Mouse (Mus musculus) neural tube, embryonic 11.5 days (tissue): ENCODE measurements around the gene Usp36. TPM values are rescaled to one million over a fixed set of nuclear protein-coding genes. Genes with fewer than 3 reads are reported as not detected.
A peak's percentile ranks its signal among the peaks of the same experiment; 100 is the strongest.

ENCODE experiments used
- ATAC-seq: fragments of 200-750 bp; cut with Nextera tagmentation; 2 replicates; pipeline ENCODE4 v1.8.0; 2017; ENCODE audit warnings: moderate number of reproducible peaks, mild to moderate bottlenecking, moderate TSS enrichment, moderate library complexity; ENCODE audit not compliant: insufficient read depth, low FRiP score, low TSS enrichment
- DNase-seq: peaks from one replicate; pipeline ENCODE4 v3.0.0-alpha.2; 2015; ENCODE audit warnings: low spot score
- H3K27ac ChIP-seq: fragments of 300-500 bp; sonication (generic); 2 replicates; pipeline ENCODE4 v1.5.1; 2014; ENCODE audit warnings: low read depth, mild to moderate bottlenecking, low read length
- H3K27me3 ChIP-seq: fragments of 300-500 bp; sonication (generic); 2 replicates; pipeline ENCODE4 v1.6.1; 2014; ENCODE audit warnings: mild to moderate bottlenecking, low read length, mixed read lengths; ENCODE audit not compliant: control insufficient read depth, insufficient read depth
- H3K36me3 ChIP-seq: fragments of 300-500 bp; sonication (generic); 2 replicates; pipeline ENCODE4 v1.6.1; 2014; ENCODE audit warnings: mild to moderate bottlenecking, low read length, moderate library complexity, mixed read lengths; ENCODE audit not compliant: control insufficient read depth, insufficient read depth
- H3K4me1 ChIP-seq: fragments of 300-500 bp; sonication (generic); 2 replicates; pipeline ENCODE4 v1.6.1; 2014; ENCODE audit warnings: low read length, mixed read lengths; ENCODE audit not compliant: control insufficient read depth, insufficient read depth
- H3K4me2 ChIP-seq: fragments of 300-500 bp; sonication (generic); 2 replicates; pipeline ENCODE4 v1.6.1; 2014; ENCODE audit warnings: low read depth, mild to moderate bottlenecking, moderate library complexity
- H3K4me3 ChIP-seq: fragments of 300-500 bp; sonication (generic); 2 replicates; pipeline ENCODE4 v1.5.1; 2014; ENCODE audit warnings: low read depth, low read length
- H3K9ac ChIP-seq: fragments of 300-500 bp; sonication (generic); 2 replicates; pipeline ENCODE4 v1.6.1; 2014; ENCODE audit warnings: mild to moderate bottlenecking, low read length
- H3K9me3 ChIP-seq: fragments of 300-500 bp; sonication (generic); 2 replicates; pipeline ENCODE4 v1.6.1; 2016; ENCODE audit warnings: low read length; ENCODE audit not compliant: control insufficient read depth
- WGBS: fragments of 180-500 bp; shearing (Covaris S2); extraction: QIAGEN DNeasy Blood & Tissue Kit; methylation state at CpG from one replicate; pipeline ENCODE4 v1.1.7; 2014; 5-methylcytosine and 5-hydroxymethylcytosine counted together
- polyA plus RNA-seq: library from polyadenylated mRNA; unstranded; fragments of >200 nt; fragmentation: Nextera tagmentation; extraction: Ambion mirVana; gene quantifications from 2 replicates; pipeline ENCODE4 v1.2.1, GENCODE M21; 2014

Usp36 gene
- polyA plus RNA-seq, 1 experiment from 2014 or later = 11.5 TPM

- Histone ChIP-seq H3K9ac (no peak overlapping the region), H3K9me3 (no peaks in the 10 kb centered on the region), H3K4me2 (no peak overlapping the region), H3K27ac (no peak overlapping the region), H3K27me3 (no peaks in the 10 kb centered on the region), H3K36me3 (peaks cover 37% of the 10 kb centered on the region), H3K4me3 (no peak overlapping the region), H3K4me1 (no peaks in the 10 kb centered on the region)
- 95% methylated on average over 7 of the region's 7 CpGs for WGBS
- ATAC-seq = no peak
- peak; percentile 2 for DNase-seq
Observed at GRCm38 (mm10) chr11:118266666-118267046, 23.4 kb downstream of the Usp36 start.

GRCm38 (mm10) chr11:118266044-118266665 lies 23.9 kb downstream of the Usp36 start:
- 89% methylated on average over 10 of the region's 10 CpGs for WGBS
- H3K27me3 ChIP-seq = no peaks in the 10 kb centered on the region
- H3K4me1 ChIP-seq = no peaks in the 10 kb centered on the region
- no peak overlapping the region for H3K27ac ChIP-seq
- H3K4me3 ChIP-seq = no peak overlapping the region
- DNase-seq (no peak), ATAC-seq (no peak)
- H3K4me2 ChIP-seq = no peak overlapping the region
- peaks cover 33% of the 10 kb centered on the region for H3K36me3 ChIP-seq
- no peak overlapping the region for H3K9ac ChIP-seq
- H3K9me3 ChIP-seq = no peaks in the 10 kb centered on the region

- WGBS = 90% methylated on average over 11 of the region's 11 CpGs
- no peaks in the 10 kb centered on the region for H3K9me3 ChIP-seq
- H3K4me3 ChIP-seq = no peak overlapping the region
- no peaks in the 10 kb centered on the region for H3K27me3 ChIP-seq
- no peak overlapping the region for H3K27ac ChIP-seq
- no peak overlapping the region for H3K9ac ChIP-seq
- DNase-seq (no peak), ATAC-seq (no peak)
- H3K36me3 ChIP-seq = peaks cover 35% of the 10 kb centered on the region
- no peaks in the 10 kb centered on the region for H3K4me1 ChIP-seq
- no peak overlapping the region for H3K4me2 ChIP-seq
Observed at GRCm38 (mm10) chr11:118265621-118266020, 24.4 kb downstream of the Usp36 start.

- H3K4me1 ChIP-seq = no peaks in the 10 kb centered on the region
- H3K9ac ChIP-seq = no peak overlapping the region
- H3K4me2 ChIP-seq = no peak overlapping the region
- H3K36me3 ChIP-seq = peaks cover 33% of the 10 kb centered on the region
- peak; percentile 4 for DNase-seq
- no peak overlapping the region for H3K4me3 ChIP-seq
- no peak for ATAC-seq
- H3K27ac ChIP-seq = no peak overlapping the region
- H3K27me3 ChIP-seq = no peaks in the 10 kb centered on the region
- no peaks in the 10 kb centered on the region for H3K9me3 ChIP-seq
- WGBS = 91% methylated on average over 5 of the region's 5 CpGs
Observed at GRCm38 (mm10) chr11:118263146-118263545, 26.9 kb downstream of the Usp36 start.

GRCm38 (mm10) chr11:118260081-118260480 lies 30.0 kb downstream of the Usp36 start:
- Histone ChIP-seq H3K27me3 (no peaks in the 10 kb centered on the region), H3K4me2 (no peak overlapping the region), H3K36me3 (peaks cover 25% of the 10 kb centered on the region), H3K27ac (no peak overlapping the region), H3K4me1 (no peaks in the 10 kb centered on the region), H3K9me3 (no peaks in the 10 kb centered on the region), H3K9ac (no peak overlapping the region), H3K4me3 (no peak overlapping the region)
- ATAC-seq (no peak), DNase-seq (no peak)
- 93% methylated on average over 8 of the region's 8 CpGs for WGBS

- ATAC-seq = no peak
- H3K9me3 ChIP-seq = no peaks in the 10 kb centered on the region
- H3K9ac ChIP-seq = no peak overlapping the region
- H3K27ac ChIP-seq = no peak overlapping the region
- H3K36me3 ChIP-seq = peaks cover 25% of the 10 kb centered on the region
- DNase-seq = no peak
- H3K4me1 ChIP-seq = no peaks in the 10 kb centered on the region
- WGBS = 95% methylated on average over 8 of the region's 8 CpGs
- no peaks in the 10 kb centered on the region for H3K27me3 ChIP-seq
- H3K4me3 ChIP-seq = no peak overlapping the region
- no peak overlapping the region for H3K4me2 ChIP-seq
Observed at GRCm38 (mm10) chr11:118259580-118259979, 30.5 kb downstream of the Usp36 start.

- ATAC-seq (no peak), DNase-seq (no peak)
- H3K4me2 ChIP-seq = no peak overlapping the region
- H3K27me3 ChIP-seq = no peaks in the 10 kb centered on the region
- no peak overlapping the region for H3K9ac ChIP-seq
- WGBS = 90% methylated on average over 7 of the region's 7 CpGs
- no peaks in the 10 kb centered on the region for H3K9me3 ChIP-seq
- peaks cover 14% of the 10 kb centered on the region; the same call in 1 of the 2 replicates for H3K36me3 ChIP-seq
- H3K4me3 ChIP-seq = no peak overlapping the region
- H3K4me1 ChIP-seq = no peaks in the 10 kb centered on the region
- no peak overlapping the region for H3K27ac ChIP-seq
Observed at GRCm38 (mm10) chr11:118256371-118256770, 33.7 kb downstream of the Usp36 start.

- H3K27me3 ChIP-seq = no peaks in the 10 kb centered on the region
- no peak for ATAC-seq
- no peaks in the 10 kb centered on the region for H3K9me3 ChIP-seq
- WGBS = 55% methylated on average over 15 of the region's 15 CpGs
- H3K4me2 ChIP-seq = no peak overlapping the region
- no peaks in the 10 kb centered on the region for H3K4me1 ChIP-seq
- H3K9ac ChIP-seq = no peak overlapping the region
- H3K36me3 ChIP-seq = peaks cover 9% of the 10 kb centered on the region; the same call in 1 of the 2 replicates
- no peak for DNase-seq
- H3K4me3 ChIP-seq = no peak overlapping the region
- H3K27ac ChIP-seq = no peak overlapping the region
Observed at GRCm38 (mm10) chr11:118254159-118254951, 35.7 kb downstream of the Usp36 start.
